Mouse (Mus musculus): ENCODE data around the gene Anks1.
"Not testable (repeated sequence)": the region's sequence is repeated elsewhere in the genome, so short reads cannot be mapped to it uniquely, and the experiment has no call there.

The Anks1 gene

GRCm38 (mm10) chr17:27966508-27967021, 57.5 kb downstream of the Anks1 start:
- DNase-seq (ENCODE audit: low spot score) = no peak

- DNase-seq (ENCODE audit: low spot score) = no peak
These were observed 58.4 kb downstream of the Anks1 start for GRCm38 (mm10) chr17:27967529-27967928.

- DNase-seq (ENCODE audit: low spot score) = no peak
These were observed 59.1 kb downstream of the Anks1 start for GRCm38 (mm10) chr17:27968033-27968750.

GRCm38 (mm10) chr17:27968903-27969302, 59.8 kb downstream of the Anks1 start:
- DNase-seq (ENCODE audit: low spot score) = no peak

GRCm38 (mm10) chr17:27969365-27969764, 60.3 kb downstream of the Anks1 start:
- DNase-seq (ENCODE audit: low spot score) = no peak

- no peak for DNase-seq (ENCODE audit: low spot score)
These were observed 60.8 kb downstream of the Anks1 start for GRCm38 (mm10) chr17:27969896-27970295.

- no peak for DNase-seq (ENCODE audit: low spot score)
These were observed 61.2 kb downstream of the Anks1 start for GRCm38 (mm10) chr17:27970305-27970704.

- peak; percentile 58 for DNase-seq (ENCODE audit: low spot score)
These were observed 62.4 kb downstream of the Anks1 start for GRCm38 (mm10) chr17:27971496-27971895.

GRCm38 (mm10) chr17:27973337-27973736, 64.2 kb downstream of the Anks1 start:
- no peak for DNase-seq (ENCODE audit: low spot score)

- DNase-seq (ENCODE audit: low spot score) = no peak
These were observed 67.2 kb downstream of the Anks1 start for GRCm38 (mm10) chr17:27976266-27976665.

- DNase-seq (ENCODE audit: low spot score) = no peak
These were observed 68.0 kb downstream of the Anks1 start for GRCm38 (mm10) chr17:27977008-27977636.

GRCm38 (mm10) chr17:27980391-27980955, 71.4 kb downstream of the Anks1 start:
- DNase-seq (ENCODE audit: low spot score) = no peak

GRCm38 (mm10) chr17:27981451-27982069, 72.5 kb downstream of the Anks1 start:
- DNase-seq (ENCODE audit: low spot score) = no peak

GRCm38 (mm10) chr17:27982070-27982457, 73.0 kb downstream of the Anks1 start:
- DNase-seq (ENCODE audit: low spot score) = not testable (repeated sequence)

GRCm38 (mm10) chr17:27982712-27983266, 73.7 kb downstream of the Anks1 start:
- DNase-seq (ENCODE audit: low spot score) = no peak

GRCm38 (mm10) chr17:27984421-27984820, 75.3 kb downstream of the Anks1 start:
- DNase-seq (ENCODE audit: low spot score) = no peak

- no peak for DNase-seq (ENCODE audit: low spot score)
These were observed 77.0 kb downstream of the Anks1 start for GRCm38 (mm10) chr17:27986106-27986505.

GRCm38 (mm10) chr17:27989807-27990542, 80.9 kb downstream of the Anks1 start:
- DNase-seq (ENCODE audit: low spot score) = peak; percentile 75

- no peak for DNase-seq (ENCODE audit: low spot score)
These were observed 85.2 kb downstream of the Anks1 start for GRCm38 (mm10) chr17:27994001-27994944.

- no peak for DNase-seq (ENCODE audit: low spot score)
These were observed 87.2 kb downstream of the Anks1 start for GRCm38 (mm10) chr17:27996320-27996719.

Measured in ovary, postnatal 14 days (tissue).